Mouse (Mus musculus): ENCODE measurements around the gene Gm4881. TPM values are rescaled to one million over a fixed set of nuclear protein-coding genes. Genes with fewer than 3 reads are reported as not detected.
A peak's percentile ranks its signal among the peaks of the same experiment; 100 is the strongest.

Gene Gm4881
- polyA plus RNA-seq, 1 experiment from 2014 or later = not detected

DNA sequence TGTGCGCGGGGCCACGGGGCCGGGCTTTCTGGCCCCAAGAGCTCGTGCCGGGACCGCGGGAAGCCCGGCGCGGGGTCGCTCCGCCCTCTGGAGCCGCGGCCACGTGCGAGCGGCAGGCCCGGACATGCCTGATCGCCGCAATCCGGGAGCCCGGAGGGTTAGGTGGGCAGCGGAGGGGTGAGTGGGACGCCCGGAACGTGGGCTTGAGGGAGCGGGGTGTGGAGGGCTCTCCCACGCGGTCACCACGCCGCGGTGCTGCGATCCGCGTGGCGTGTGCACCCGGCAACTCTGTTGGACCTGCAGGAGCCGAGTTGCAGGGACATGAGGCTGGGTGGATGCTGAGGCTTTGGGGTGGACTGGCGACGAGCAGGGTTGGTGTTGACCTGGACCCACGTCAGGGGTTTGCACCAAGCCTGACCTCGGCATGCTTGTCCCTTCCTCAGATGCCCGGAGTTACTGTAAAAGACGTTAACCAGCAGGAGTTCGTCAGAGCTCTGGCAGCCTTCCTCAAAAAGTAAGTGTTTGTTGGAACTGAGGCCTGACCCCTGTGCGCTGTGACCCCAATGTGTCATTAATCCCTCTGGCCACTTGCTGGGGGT, 59.5 kb downstream of the Gm4881 start:
- Histone ChIP-seq H3K9me3 (replicated peaks; ENCODE audit: control insufficient read depth, low read length) (no peaks in the 10 kb centered on the region), H3K4me1 (ENCODE audit: control insufficient read depth, insufficient read depth, low read length) (peaks cover 22% of the 10 kb centered on the region), H3K36me3 (ENCODE audit: control insufficient read depth, insufficient read depth, low read length) (peaks cover 17% of the 10 kb centered on the region), H3K27ac (ENCODE audit: low read length) (peak overlapping the region; percentile 89), H3K4me2 (ENCODE audit: low read depth, low read length) (peak overlapping the region; percentile 80), H3K27me3 (ENCODE audit: control insufficient read depth, insufficient read depth, low read length) (no peaks in the 10 kb centered on the region), H3K4me3 (replicated peaks; ENCODE audit: low read length) (peak overlapping the region; percentile 98), H3K9ac (ENCODE audit: low read length) (peak overlapping the region; percentile 100)
- ATAC-seq (ENCODE audit: insufficient read depth, low FRiP score) = no peak
- WGBS = under 1% methylated on average over 47 of the region's 47 CpGs

DNA sequence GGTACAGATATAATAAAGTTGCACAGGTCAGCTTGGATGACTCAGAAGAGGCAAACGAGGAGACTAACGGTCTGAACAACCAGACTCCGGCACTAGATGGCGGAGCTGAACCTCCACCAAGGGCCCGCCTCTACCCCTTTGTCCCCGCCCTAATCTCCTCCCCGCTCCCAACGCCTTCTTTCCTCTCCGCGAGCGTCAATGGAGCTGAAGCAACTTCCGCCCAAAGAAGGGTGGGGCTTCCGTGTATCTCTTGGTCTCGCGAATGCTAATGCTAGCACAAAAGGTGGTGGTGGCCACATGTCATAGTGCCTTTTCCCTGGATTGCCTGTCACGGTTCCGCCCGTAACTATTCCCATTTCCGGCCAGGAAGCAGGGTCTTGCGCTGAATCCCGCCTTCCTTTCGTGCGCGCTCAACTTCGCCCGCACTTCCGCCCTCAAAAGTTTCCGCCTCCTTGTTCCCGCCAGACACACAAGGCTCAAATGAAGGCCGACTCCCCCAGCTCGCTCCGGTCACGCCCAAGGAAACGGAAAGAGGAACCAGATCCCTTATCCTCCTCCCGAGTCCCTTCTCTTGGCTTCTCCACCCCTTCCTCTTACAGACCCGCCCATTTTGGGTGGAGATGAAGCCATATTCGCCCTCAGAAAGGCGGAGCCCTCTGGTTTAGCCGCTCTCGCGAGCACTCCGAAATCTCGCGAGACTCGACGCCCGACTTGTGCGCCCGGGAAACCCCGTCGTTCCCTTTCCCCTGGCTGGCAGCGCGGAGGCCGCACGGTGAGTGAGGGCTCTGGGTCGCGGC, 60.2 kb downstream of the Gm4881 start, which contains the start of gene Rps19:
TSS of gene Rps19 (plus strand) at position 476 of the 797 bp plus-strand sequence.
- Histone ChIP-seq H3K27me3 (ENCODE audit: control insufficient read depth, insufficient read depth, low read length) (no peaks in the 10 kb centered on the region), H3K9me3 (replicated peaks; ENCODE audit: control insufficient read depth, low read length) (no peaks in the 10 kb centered on the region), H3K9ac (ENCODE audit: low read length) (peak within 1 kb of the TSS; percentile 100), H3K27ac (ENCODE audit: low read length) (peak within 1 kb of the TSS; percentile 90), H3K4me2 (ENCODE audit: low read depth, low read length) (peak within 1 kb of the TSS; percentile 80), H3K36me3 (ENCODE audit: control insufficient read depth, insufficient read depth, low read length) (peaks cover 15% of the 10 kb centered on the region), H3K4me3 (replicated peaks; ENCODE audit: low read length) (peak within 1 kb of the TSS; percentile 98), H3K4me1 (ENCODE audit: control insufficient read depth, insufficient read depth, low read length) (peaks cover 22% of the 10 kb centered on the region)
- peak; percentile 96 for ATAC-seq (ENCODE audit: insufficient read depth, low FRiP score)
- under 1% methylated on average over 57 of the region's 57 CpGs for WGBS

DNA sequence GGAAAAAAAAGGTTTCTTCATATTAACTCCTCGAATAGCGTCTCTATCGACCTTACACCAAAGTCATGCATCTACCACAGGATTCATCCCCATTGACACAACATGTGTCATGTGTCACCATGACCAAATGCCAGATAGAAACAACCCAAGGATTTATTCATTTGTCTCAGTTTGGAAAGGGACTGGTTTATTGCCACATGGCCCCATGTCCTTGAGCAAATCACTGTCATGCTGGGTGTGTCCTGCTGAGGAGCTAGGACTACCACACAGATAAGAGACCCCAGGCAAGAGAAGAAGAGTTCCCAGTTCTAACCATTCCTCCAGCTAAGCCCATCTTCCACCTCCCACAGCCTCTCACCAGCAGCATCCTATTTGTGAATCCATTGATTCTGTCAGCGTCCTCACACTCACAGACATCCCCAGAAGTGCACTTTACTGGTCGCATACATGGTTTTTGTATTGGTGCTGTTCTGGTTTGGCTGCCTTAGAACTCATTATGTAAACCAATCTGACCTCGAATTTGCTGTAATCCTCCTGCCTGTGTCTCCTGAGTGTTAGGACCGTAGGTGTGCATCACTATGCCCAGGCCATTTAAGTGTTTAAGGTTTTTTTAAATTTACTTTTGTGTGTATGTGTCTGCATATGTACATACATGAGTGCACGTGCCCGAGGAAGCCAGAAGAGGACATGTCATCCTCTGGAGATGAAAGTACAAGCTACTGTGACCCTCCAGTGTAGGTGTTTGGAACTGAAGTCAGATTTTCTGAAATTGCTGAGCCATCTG, 61.7 kb downstream of the Gm4881 start:
- Histone ChIP-seq H3K9me3 (replicated peaks; ENCODE audit: control insufficient read depth, low read length) (no peaks in the 10 kb centered on the region), H3K4me3 (replicated peaks; ENCODE audit: low read length) (no peak overlapping the region), H3K4me2 (ENCODE audit: low read depth, low read length) (no peak overlapping the region), H3K36me3 (ENCODE audit: control insufficient read depth, insufficient read depth, low read length) (peaks cover 10% of the 10 kb centered on the region; the same call in 1 of the 2 replicates), H3K27me3 (ENCODE audit: control insufficient read depth, insufficient read depth, low read length) (no peaks in the 10 kb centered on the region), H3K4me1 (ENCODE audit: control insufficient read depth, insufficient read depth, low read length) (peaks cover 19% of the 10 kb centered on the region), H3K9ac (ENCODE audit: low read length) (no peak overlapping the region), H3K27ac (ENCODE audit: low read length) (no peak overlapping the region)
- no peak for ATAC-seq (ENCODE audit: insufficient read depth, low FRiP score)
- 90% methylated on average over 9 of the region's 9 CpGs for WGBS

DNA sequence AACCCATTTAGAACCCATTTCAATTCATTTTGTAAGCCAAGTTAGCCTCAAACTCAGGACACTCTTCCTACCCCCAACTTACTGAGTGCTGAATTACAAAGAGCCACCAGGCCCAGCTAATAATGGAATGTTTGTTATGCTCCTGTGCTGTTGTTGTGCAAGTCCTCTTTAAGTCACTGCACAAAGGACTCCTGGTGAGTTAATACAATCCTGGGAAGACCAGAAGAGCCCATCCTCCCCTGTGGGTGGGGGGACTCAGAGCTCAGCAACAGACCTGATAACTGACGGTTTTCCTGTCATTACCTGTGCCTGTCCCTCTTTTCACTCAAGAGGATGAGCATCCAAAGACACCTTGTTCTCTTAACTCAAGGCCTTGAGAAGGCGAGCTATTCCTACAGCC, 64.7 kb downstream of the Gm4881 start:
- H3K9me3 ChIP-seq (replicated peaks; ENCODE audit: control insufficient read depth, low read length) = no peaks in the 10 kb centered on the region
- no peak overlapping the region for H3K4me3 ChIP-seq (replicated peaks; ENCODE audit: low read length)
- H3K4me2 ChIP-seq (ENCODE audit: low read depth, low read length) = no peak overlapping the region
- H3K9ac ChIP-seq (ENCODE audit: low read length) = no peak overlapping the region
- no peak for ATAC-seq (ENCODE audit: insufficient read depth, low FRiP score)
- 51% methylated on average over 2 of the region's 2 CpGs for WGBS
- H3K4me1 ChIP-seq (ENCODE audit: control insufficient read depth, insufficient read depth, low read length) = no peaks in the 10 kb centered on the region
- H3K36me3 ChIP-seq (ENCODE audit: control insufficient read depth, insufficient read depth, low read length) = no peaks in the 10 kb centered on the region
- no peaks in the 10 kb centered on the region for H3K27me3 ChIP-seq (ENCODE audit: control insufficient read depth, insufficient read depth, low read length)
- H3K27ac ChIP-seq (ENCODE audit: low read length) = no peak overlapping the region

DNA sequence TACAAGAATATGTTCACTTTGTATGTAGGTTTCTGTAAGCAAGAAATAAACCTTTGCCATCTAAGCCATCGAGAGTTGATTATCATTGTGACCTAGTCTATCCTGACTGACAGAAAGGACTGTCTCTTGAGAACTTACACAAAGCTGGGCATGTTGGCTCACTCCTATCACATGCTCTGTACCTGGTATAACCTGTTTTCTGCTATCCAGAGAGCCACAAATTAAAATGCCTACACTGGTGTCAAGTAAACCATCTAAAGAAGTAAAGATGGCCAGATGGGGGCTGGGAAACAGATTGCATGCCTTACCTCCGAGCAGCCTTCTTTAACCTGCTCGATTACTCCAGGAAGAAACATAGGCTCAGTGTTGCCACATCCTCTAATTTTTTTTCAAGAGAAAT, 66.7 kb downstream of the Gm4881 start:
- WGBS = 53% methylated on average over 3 of the region's 3 CpGs
- no peak overlapping the region for H3K27ac ChIP-seq (ENCODE audit: low read length)

More for the DNA sequence above, 66.7 kb downstream of the Gm4881 start:
- Histone ChIP-seq H3K9ac (ENCODE audit: low read length) (no peak overlapping the region), H3K27me3 (ENCODE audit: control insufficient read depth, insufficient read depth, low read length) (no peaks in the 10 kb centered on the region), H3K4me2 (ENCODE audit: low read depth, low read length) (no peak overlapping the region), H3K4me3 (replicated peaks; ENCODE audit: low read length) (no peak overlapping the region), H3K4me1 (ENCODE audit: control insufficient read depth, insufficient read depth, low read length) (no peaks in the 10 kb centered on the region), H3K9me3 (replicated peaks; ENCODE audit: control insufficient read depth, low read length) (no peaks in the 10 kb centered on the region), H3K36me3 (ENCODE audit: control insufficient read depth, insufficient read depth, low read length) (no peaks in the 10 kb centered on the region)
- no peak for ATAC-seq (ENCODE audit: insufficient read depth, low FRiP score)

Small RNAs within 50 kb of the gene (microRNA-seq; reads per million reads assigned to microRNA genes)
- 1.2 reads per million for gene Mir7046
- gene Mir7047 = not detected

Other genes starting within 250 kb of the Gm4881 start
- not detected in 2 replicates for gene BC049730, start 235.3 kb downstream of the Gm4881 start, polyA plus RNA-seq (2015; fragmentation: Nextera tagmentation; extraction: Ambion mirVana)
- gene Gm4763, start 217.6 kb downstream of the Gm4881 start, polyA plus RNA-seq (2015; fragmentation: Nextera tagmentation; extraction: Ambion mirVana) = not detected in 2 replicates
- gene Cd177, start 184.2 kb downstream of the Gm4881 start, polyA plus RNA-seq (2015; fragmentation: Nextera tagmentation; extraction: Ambion mirVana) = 5.2 and 6.8 TPM in 2 replicates
- 1.2 and 1.4 TPM in 2 replicates for gene Ceacam10, start 167.3 kb downstream of the Gm4881 start, polyA plus RNA-seq (2015; fragmentation: Nextera tagmentation; extraction: Ambion mirVana)
- gene Gm9844, start 82.3 kb downstream of the Gm4881 start, polyA plus RNA-seq (2015; fragmentation: Nextera tagmentation; extraction: Ambion mirVana) = 11.4 and 20.6 TPM in 2 replicates
- not detected in 2 replicates for gene Lypd4, start 74.6 kb downstream of the Gm4881 start, polyA plus RNA-seq (2015; fragmentation: Nextera tagmentation; extraction: Ambion mirVana)
- gene Dmrtc2, start 74.4 kb downstream of the Gm4881 start, polyA plus RNA-seq (2015; fragmentation: Nextera tagmentation; extraction: Ambion mirVana) = not detected in 2 replicates
- gene Rps19, start 60.1 kb downstream of the Gm4881 start, polyA plus RNA-seq (2015; fragmentation: Nextera tagmentation; extraction: Ambion mirVana) = 2,107 and 2,375 TPM in 2 replicates
- 2.0 and 2.3 TPM in 2 replicates for gene Cd79a, start 47.1 kb downstream of the Gm4881 start, polyA plus RNA-seq (2015; fragmentation: Nextera tagmentation; extraction: Ambion mirVana)
- gene Arhgef1, start 41.6 kb downstream of the Gm4881 start, polyA plus RNA-seq (2015; fragmentation: Nextera tagmentation; extraction: Ambion mirVana) = 67.2 and 73.5 TPM in 2 replicates
- 186 and 227 TPM in 2 replicates for gene Rabac1, start 28.3 kb upstream of the Gm4881 start, polyA plus RNA-seq (2015; fragmentation: Nextera tagmentation; extraction: Ambion mirVana)
- gene Atp1a3, start 61.5 kb upstream of the Gm4881 start, polyA plus RNA-seq (2015; fragmentation: Nextera tagmentation; extraction: Ambion mirVana) = 3.5 and 3.9 TPM in 2 replicates
- 3.6 and 4.0 TPM in 2 replicates for gene Grik5, start 127.9 kb upstream of the Gm4881 start, polyA plus RNA-seq (2015; fragmentation: Nextera tagmentation; extraction: Ambion mirVana)
- 23.1 and 25.2 TPM in 2 replicates for gene Zfp574, start 128.1 kb upstream of the Gm4881 start, polyA plus RNA-seq (2015; fragmentation: Nextera tagmentation; extraction: Ambion mirVana)
- gene Pou2f2, start 235.2 kb upstream of the Gm4881 start, polyA plus RNA-seq (2015; fragmentation: Nextera tagmentation; extraction: Ambion mirVana) = 1.4 TPM in 2 replicates

All from stomach, embryonic 16.5 days (tissue).